Mouse (Mus musculus): ENCODE data around the gene Wfdc15b. TPM values are rescaled to one million over a fixed set of nuclear protein-coding genes. Genes with fewer than 3 reads are reported as not detected.

Wfdc15b gene
- polyA plus RNA-seq, 1 experiment from 2014 or later = not detected

DNA sequence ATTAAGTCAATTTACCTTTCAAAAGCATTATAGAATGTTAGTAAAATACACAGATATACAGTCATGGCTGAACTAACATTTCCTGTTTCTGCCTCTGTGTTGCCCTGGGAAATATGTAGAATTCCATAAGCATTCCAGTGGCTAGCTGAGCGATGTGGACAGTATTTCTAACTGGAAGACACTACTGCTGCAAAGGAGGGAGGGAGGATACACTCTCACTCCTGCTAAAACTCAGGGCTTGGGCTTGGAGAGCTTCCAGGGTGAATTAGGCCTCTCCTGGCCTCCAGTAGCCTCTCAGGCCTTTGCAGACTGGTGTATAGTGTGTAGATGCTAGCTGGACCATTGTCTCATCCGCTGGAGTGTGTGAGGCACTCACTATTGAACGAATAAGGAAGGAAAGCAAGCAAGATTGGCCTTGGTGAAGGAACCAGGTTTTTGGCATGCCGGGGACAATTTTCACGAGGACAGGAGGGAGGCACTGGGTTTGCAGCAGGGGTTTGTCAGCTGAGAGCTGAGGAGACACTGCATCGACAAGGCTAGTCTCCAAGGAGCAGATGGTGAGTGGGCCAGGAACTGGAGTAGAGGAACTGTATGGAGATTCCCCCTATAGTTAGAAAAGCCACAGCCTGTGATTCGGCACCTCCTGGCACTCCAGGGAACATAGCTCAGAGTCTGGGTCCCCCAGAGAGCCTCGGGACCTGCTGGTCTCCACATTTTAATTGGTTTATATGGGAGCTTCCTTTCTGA lies 46.6 kb downstream of the Wfdc15b start:
- Histone ChIP-seq H3K4me2 (no peak overlapping the region), H3K27ac (no peak overlapping the region), H3K4me3 (no peak overlapping the region), H3K4me1 (peaks cover 16% of the 10 kb centered on the region), H3K27me3 (peaks cover 31% of the 10 kb centered on the region), H3K9ac (no peak overlapping the region), H3K9me3 (replicated peaks) (no peaks in the 10 kb centered on the region), H3K36me3 (ENCODE audit: poor library complexity, severe bottlenecking) (no peaks in the 10 kb centered on the region)
- ATAC-seq = no peak
- 76% methylated on average over 8 of the region's 8 CpGs for WGBS

GRCm38 (mm10) chr2:164173394-164173793 lies 48.1 kb downstream of the Wfdc15b start:
- Histone ChIP-seq H3K4me2 (no peak overlapping the region), H3K4me1 (peaks cover 20% of the 10 kb centered on the region), H3K4me3 (no peak overlapping the region), H3K27me3 (peaks cover 45% of the 10 kb centered on the region), H3K27ac (no peak overlapping the region), H3K9me3 (replicated peaks) (no peaks in the 10 kb centered on the region), H3K9ac (no peak overlapping the region), H3K36me3 (ENCODE audit: poor library complexity, severe bottlenecking) (no peaks in the 10 kb centered on the region)
- WGBS = 81% methylated on average over 3 of the region's 3 CpGs
- no peak for ATAC-seq

DNA sequence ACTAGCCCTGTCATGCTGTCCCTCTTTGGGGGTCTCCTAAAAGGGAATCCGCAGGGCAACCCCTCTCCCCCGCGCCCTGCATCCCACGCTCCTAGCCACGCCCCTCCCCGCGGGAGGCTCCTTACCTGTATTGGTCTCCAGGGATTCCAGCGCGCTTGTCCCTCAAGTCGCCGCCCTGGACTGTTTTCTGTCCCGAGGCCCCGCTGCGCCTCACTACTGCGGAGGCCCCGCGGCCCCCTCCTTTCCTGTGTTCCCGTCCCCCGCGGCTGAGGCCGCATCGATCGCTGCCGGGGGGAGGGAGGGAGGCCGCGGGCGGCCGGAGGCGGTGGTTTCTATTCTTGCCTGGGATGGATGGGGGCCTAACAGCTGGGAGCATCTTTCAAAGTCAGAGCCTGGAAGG lies 50.6 kb downstream of the Wfdc15b start, which contains the start of gene Kcns1:
Gene Kcns1 (minus strand): TSS at position 212 of the 400 bp plus-strand sequence.
- Histone ChIP-seq H3K27me3 (peaks cover 70% of the 10 kb centered on the region), H3K4me2 (peak within 1 kb of the TSS; percentile 66), H3K36me3 (ENCODE audit: poor library complexity, severe bottlenecking) (no peaks in the 10 kb centered on the region), H3K27ac (no peak within 1 kb of the TSS), H3K9me3 (replicated peaks) (no peaks in the 10 kb centered on the region), H3K4me1 (peaks cover 28% of the 10 kb centered on the region), H3K4me3 (peak within 1 kb of the TSS; percentile 38), H3K9ac (peak within 1 kb of the TSS; percentile 48)
- no peak for ATAC-seq
- WGBS = 2% methylated on average over 29 of the region's 29 CpGs

GRCm38 (mm10) chr2:164170326-164170725 lies 51.1 kb downstream of the Wfdc15b start:
- peaks cover 28% of the 10 kb centered on the region for H3K4me1 ChIP-seq
- H3K9me3 ChIP-seq (replicated peaks) = no peaks in the 10 kb centered on the region
- ATAC-seq = no peak
- peak overlapping the region; percentile 38 for H3K4me3 ChIP-seq
- no peak overlapping the region for H3K9ac ChIP-seq
- 1% methylated on average over 11 of the region's 11 CpGs for WGBS
- no peak overlapping the region for H3K27ac ChIP-seq
- no peaks in the 10 kb centered on the region for H3K36me3 ChIP-seq (ENCODE audit: poor library complexity, severe bottlenecking)
- H3K27me3 ChIP-seq = peaks cover 76% of the 10 kb centered on the region
- H3K4me2 ChIP-seq = peak overlapping the region; percentile 66

DNA sequence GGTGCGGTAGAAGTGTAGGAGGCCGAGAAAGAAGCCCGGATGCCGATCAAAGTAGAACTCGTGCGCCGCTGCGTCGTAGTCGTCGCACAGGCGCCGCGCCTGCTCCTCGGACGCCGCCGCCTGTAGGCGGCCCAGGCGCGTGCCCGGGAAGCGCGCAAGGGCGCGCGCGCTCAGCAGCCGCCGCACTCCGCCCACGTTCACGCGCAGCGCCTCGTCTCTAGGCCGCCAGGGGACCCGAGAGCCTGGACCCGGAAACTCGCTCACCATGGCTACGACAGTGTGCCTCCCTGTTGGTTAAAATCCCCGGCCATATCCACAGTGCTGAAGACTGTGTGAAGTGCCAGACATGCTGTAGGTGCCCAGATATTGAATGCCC lies 52.9 kb downstream of the Wfdc15b start:
- H3K4me2 ChIP-seq = peak overlapping the region; percentile 55
- peak overlapping the region; percentile 35 for H3K4me3 ChIP-seq
- H3K9ac ChIP-seq = no peak overlapping the region
- ATAC-seq = peak; percentile 63
- H3K27me3 ChIP-seq = peaks cover 81% of the 10 kb centered on the region
- no peak overlapping the region for H3K27ac ChIP-seq
- no peaks in the 10 kb centered on the region for H3K36me3 ChIP-seq (ENCODE audit: poor library complexity, severe bottlenecking)
- 12% methylated on average over 42 of the region's 42 CpGs for whole genome bisulfite sequencing
- H3K4me1 ChIP-seq = peaks cover 28% of the 10 kb centered on the region
- no peaks in the 10 kb centered on the region for H3K9me3 ChIP-seq (replicated peaks)

DNA sequence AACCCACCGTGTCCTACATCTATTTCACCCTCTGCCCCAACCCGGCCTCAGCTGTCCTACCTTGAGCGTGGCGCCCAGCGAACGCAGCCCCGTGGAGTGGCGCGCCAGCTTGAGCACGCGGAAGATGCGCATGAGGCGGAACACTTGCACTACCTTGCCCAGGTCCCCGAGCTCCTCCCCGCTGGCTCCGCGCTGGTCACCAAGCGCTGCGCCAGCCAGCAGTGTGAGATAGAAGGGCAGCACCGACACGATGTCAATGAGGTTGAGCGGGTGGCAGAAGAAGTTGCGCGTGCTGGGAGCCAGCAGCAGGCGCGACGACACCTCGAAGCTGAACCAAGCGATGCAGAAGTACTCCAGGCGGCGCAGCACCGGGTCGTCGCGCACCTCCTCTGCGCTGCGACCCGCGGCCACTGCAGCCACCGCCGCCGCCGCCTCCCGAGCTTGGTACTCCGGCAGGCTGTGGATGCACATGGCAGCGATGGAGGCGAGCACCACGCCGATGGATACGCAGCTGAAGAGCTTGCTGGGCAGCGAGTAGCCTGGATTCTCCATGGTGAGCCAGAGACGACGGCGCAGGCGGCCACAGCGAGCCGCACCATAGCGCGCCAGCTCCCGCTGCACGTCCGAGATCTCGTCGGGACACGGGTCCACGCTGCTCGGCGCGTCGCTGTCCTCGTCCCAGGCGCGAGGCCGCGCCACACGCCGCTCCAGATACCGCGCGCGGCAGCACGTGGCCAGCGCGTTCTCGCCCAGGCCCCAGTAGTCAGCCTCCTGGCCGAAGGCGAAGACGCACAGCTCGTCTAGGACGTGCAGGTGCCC lies 53.5 kb downstream of the Wfdc15b start:
- no peak overlapping the region for H3K9ac ChIP-seq
- WGBS = 10% methylated on average over 90 of the region's 90 CpGs

DNA sequence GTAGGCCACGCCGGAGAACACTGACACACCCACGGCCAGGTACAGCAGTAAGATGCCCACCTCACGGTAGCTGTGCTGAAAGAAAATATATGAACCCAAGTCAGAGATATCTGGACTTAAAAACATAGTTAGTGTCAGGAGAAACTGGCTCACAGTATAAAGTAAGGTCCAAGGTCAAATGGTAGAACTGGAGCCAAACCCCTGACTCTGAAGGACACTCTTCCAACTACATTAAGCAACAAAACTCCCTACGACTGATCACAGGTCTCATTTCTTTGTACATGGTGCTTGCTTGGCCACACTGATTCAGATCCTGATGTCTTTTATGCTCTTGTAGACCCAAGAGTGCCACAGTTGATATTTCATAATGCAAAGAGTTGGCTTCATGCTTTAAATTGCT lies 56.5 kb downstream of the Wfdc15b start:
- no peak for ATAC-seq
- peaks cover 12% of the 10 kb centered on the region for H3K4me1 ChIP-seq
- no peak overlapping the region for H3K27ac ChIP-seq
- H3K4me3 ChIP-seq = no peak overlapping the region
- WGBS = 93% methylated on average over 5 of the region's 5 CpGs
- H3K36me3 ChIP-seq (ENCODE audit: poor library complexity, severe bottlenecking) = no peaks in the 10 kb centered on the region
- no peak overlapping the region for H3K4me2 ChIP-seq
- H3K9me3 ChIP-seq (replicated peaks) = no peaks in the 10 kb centered on the region
- H3K9ac ChIP-seq = no peak overlapping the region
- peaks cover 51% of the 10 kb centered on the region for H3K27me3 ChIP-seq

More for the DNA sequence above, 53.5 kb downstream of the Wfdc15b start:
- Histone ChIP-seq H3K4me3 (peak overlapping the region; percentile 35), H3K9me3 (replicated peaks) (no peaks in the 10 kb centered on the region), H3K4me1 (peaks cover 28% of the 10 kb centered on the region), H3K27ac (no peak overlapping the region), H3K27me3 (peaks cover 79% of the 10 kb centered on the region), H3K4me2 (peak overlapping the region; percentile 55), H3K36me3 (ENCODE audit: poor library complexity, severe bottlenecking) (no peaks in the 10 kb centered on the region)
- ATAC-seq = peak; percentile 67

Other genes with a start within 250 kb of the Wfdc15b start
- gene Ywhab, start 226.7 kb downstream of the Wfdc15b start, polyA plus RNA-seq (2015; fragmentation: Nextera tagmentation; extraction: Ambion mirVana) = 361 and 370 TPM in 2 replicates
- 1.3 and 1.4 TPM in 2 replicates for gene Pabpc1l, start 196.2 kb downstream of the Wfdc15b start, polyA plus RNA-seq (2015; fragmentation: Nextera tagmentation; extraction: Ambion mirVana)
- 25.6 and 30.8 TPM in 2 replicates for gene Stk4, start 151.3 kb downstream of the Wfdc15b start, polyA plus RNA-seq (2015; fragmentation: Nextera tagmentation; extraction: Ambion mirVana)
- 47.8 and 54.1 TPM in 2 replicates for gene Tomm34, start 150.5 kb downstream of the Wfdc15b start, polyA plus RNA-seq (2015; fragmentation: Nextera tagmentation; extraction: Ambion mirVana)
- 0.14 TPM in 1 of 2 replicates, not detected in the other for gene Kcns1, start 50.5 kb downstream of the Wfdc15b start, polyA plus RNA-seq (2015; fragmentation: Nextera tagmentation; extraction: Ambion mirVana)
- gene Wfdc5, start 38.9 kb downstream of the Wfdc15b start, polyA plus RNA-seq (2015; fragmentation: Nextera tagmentation; extraction: Ambion mirVana) = not detected in 2 replicates
- not detected in 2 replicates for gene Wfdc12, start 31.1 kb downstream of the Wfdc15b start, polyA plus RNA-seq (2015; fragmentation: Nextera tagmentation; extraction: Ambion mirVana)
- not detected in 2 replicates for gene Wfdc15a, start 21.5 kb downstream of the Wfdc15b start, polyA plus RNA-seq (2015; fragmentation: Nextera tagmentation; extraction: Ambion mirVana)
- not detected in 2 replicates for gene Svs2, start 16.8 kb upstream of the Wfdc15b start, polyA plus RNA-seq (2015; fragmentation: Nextera tagmentation; extraction: Ambion mirVana)
- gene Svs3b, start 35.0 kb upstream of the Wfdc15b start, polyA plus RNA-seq (2015; fragmentation: Nextera tagmentation; extraction: Ambion mirVana) = not detected in 2 replicates
- not detected in 2 replicates for gene Svs4, start 56.8 kb upstream of the Wfdc15b start, polyA plus RNA-seq (2015; fragmentation: Nextera tagmentation; extraction: Ambion mirVana)
- not detected in 2 replicates for gene Svs3a, start 67.6 kb upstream of the Wfdc15b start, polyA plus RNA-seq (2015; fragmentation: Nextera tagmentation; extraction: Ambion mirVana)
- gene Svs6, start 95.1 kb upstream of the Wfdc15b start, polyA plus RNA-seq (2015; fragmentation: Nextera tagmentation; extraction: Ambion mirVana) = not detected in 2 replicates
- not detected in 2 replicates for gene Svs5, start 111.1 kb upstream of the Wfdc15b start, polyA plus RNA-seq (2015; fragmentation: Nextera tagmentation; extraction: Ambion mirVana)
- gene Slpi, start 167.4 kb upstream of the Wfdc15b start, polyA plus RNA-seq (2015; fragmentation: Nextera tagmentation; extraction: Ambion mirVana) = not detected in 2 replicates
- gene Rbpjl, start 181.5 kb upstream of the Wfdc15b start, polyA plus RNA-seq (2015; fragmentation: Nextera tagmentation; extraction: Ambion mirVana) = not detected in 2 replicates
- gene Matn4, start 183.5 kb upstream of the Wfdc15b start, polyA plus RNA-seq (2015; fragmentation: Nextera tagmentation; extraction: Ambion mirVana) = 0.15 and 0.45 TPM in 2 replicates
- gene Sdc4, start 222.2 kb upstream of the Wfdc15b start, polyA plus RNA-seq (2015; fragmentation: Nextera tagmentation; extraction: Ambion mirVana) = 7.9 and 8.6 TPM in 2 replicates
- 71.8 and 72.4 TPM in 2 replicates for gene Sys1, start 235.3 kb upstream of the Wfdc15b start, polyA plus RNA-seq (2015; fragmentation: Nextera tagmentation; extraction: Ambion mirVana)
- gene Gm20458, start 239.3 kb upstream of the Wfdc15b start, polyA plus RNA-seq (2015; fragmentation: Nextera tagmentation; extraction: Ambion mirVana) = 3.6 and 3.7 TPM in 2 replicates

Data from forebrain, embryonic 13.5 days (tissue).